Mouse (Mus musculus): ENCODE measurements at regions not wholly inside any gene's neighbourhood (a gene's known extent, or its start where the extent isn't known, plus 50 kb on each side); places are given as distances from the start of the nearest gene placed in this dataset.

- no peak for DNase-seq (ENCODE audit: low spot score in 2 of 2)
Observed at GRCm38 (mm10) chr7:52399513-52399912, 384.0 kb upstream of the 1700015G11Rik start.

- peak in 1 of 2 experiments; percentile 5 for DNase-seq (ENCODE audit: low spot score in 2 of 2)
Observed at GRCm38 (mm10) chr7:52391793-52392192, 376.3 kb upstream of the 1700015G11Rik start.
